Mouse (Mus musculus): ENCODE data around the gene Vcam1. TPM values are rescaled to one million over a fixed set of nuclear protein-coding genes. Genes with fewer than 3 reads are reported as not detected.

Vcam1 gene
- polyA plus RNA-seq, 1 experiment from 2014 or later: 24.7 TPM

Other genes starting within 250 kb of the Vcam1 start
- 29.2 and 33.0 TPM in 2 replicates for gene Dph5, start 241.9 kb downstream of the Vcam1 start, polyA plus RNA-seq (2014; fragmentation: Nextera tagmentation; extraction: Ambion mirVana)
- gene Slc30a7, start 122.3 kb downstream of the Vcam1 start, polyA plus RNA-seq (2014; fragmentation: Nextera tagmentation; extraction: Ambion mirVana): 19.2 and 20.5 TPM in 2 replicates
- 45.8 and 49.3 TPM in 2 replicates for gene Extl2, start 122.2 kb downstream of the Vcam1 start, polyA plus RNA-seq (2014; fragmentation: Nextera tagmentation; extraction: Ambion mirVana)
- gene Gpr88, start 123.8 kb upstream of the Vcam1 start, polyA plus RNA-seq (2014; fragmentation: Nextera tagmentation; extraction: Ambion mirVana): 3.8 and 4.2 TPM in 2 replicates

Measured in neural tube, embryonic 14.5 days (tissue).